Mouse (Mus musculus): ENCODE results near the gene Tuba1c. TPM values are rescaled to one million over a fixed set of nuclear protein-coding genes. Genes with fewer than 3 reads are reported as not detected.

Gene Tuba1c
- total and polyA plus RNA-seq, 3 experiments = 178 to 390 (median 220) TPM

DNA sequence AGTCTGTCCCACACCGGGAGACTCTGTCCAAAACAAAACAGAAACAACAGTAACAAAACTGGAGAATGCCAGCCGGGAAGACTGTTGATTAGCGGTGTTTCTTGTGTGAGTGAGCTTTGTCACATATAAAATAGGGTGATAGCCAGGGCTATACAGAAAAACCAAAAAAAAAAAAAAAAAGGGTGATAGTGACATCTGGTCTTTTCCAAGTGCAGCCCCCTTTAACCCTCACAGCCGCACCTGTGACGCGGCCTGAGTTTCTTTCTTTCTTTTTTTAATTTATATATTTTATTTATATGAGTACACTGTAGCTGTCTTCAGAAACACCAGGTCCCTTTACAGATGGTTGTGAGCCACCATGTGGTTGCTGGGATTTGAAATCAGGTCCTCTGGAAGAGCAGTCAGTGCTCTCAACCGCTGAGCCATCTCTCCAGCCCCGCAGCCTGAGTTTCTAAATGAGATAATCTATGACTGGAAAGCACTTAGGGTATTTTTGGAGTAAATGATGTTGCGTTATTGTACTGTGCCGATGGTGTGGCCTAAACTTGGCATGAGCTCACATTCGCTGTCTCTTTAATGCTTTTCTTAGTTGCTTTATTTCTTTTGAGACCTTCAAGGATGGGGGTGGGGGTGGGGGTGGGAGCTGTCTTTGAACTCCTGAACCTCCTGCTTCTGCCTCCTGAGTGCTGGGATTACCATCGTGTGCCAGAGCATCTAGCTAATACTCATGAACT lies 43.5 kb upstream of the Tuba1c start:
- peak; percentile 69 for DNase-seq (ENCODE audit: extremely low read depth)
- Histone ChIP-seq H3K9ac (ENCODE audit: insufficient read depth, low read depth) (peak overlapping the region; percentile 16; the same call in 1 of the 2 replicates), H3K79me2 (replicated peaks; ENCODE audit: control insufficient read depth, extremely low read depth, insufficient read depth, poor library complexity, severe bottlenecking) (no peaks in the 10 kb centered on the region), H3K27ac (ENCODE audit: insufficient read depth, low read depth) (peak overlapping the region; percentile 89), H3K36me3 (replicated peaks in 1 of 2; ENCODE audit: control insufficient read depth in 1 of 2, insufficient read depth in 1 of 2, low read length in 1 of 2) (no peaks in the 10 kb centered on the region), H3K4me1 (ENCODE audit: control insufficient read depth in 1 of 2, insufficient read depth in 2 of 2) (peaks cover 2 to 41% of the 10 kb centered on the region in 2 experiments; a peak in 2 of 4 replicates), H3K9me3 (replicated peaks; ENCODE audit: low read length) (no peaks in the 10 kb centered on the region), H3K27me3 (replicated peaks) (no peaks in the 10 kb centered on the region), H3K4me2 (ENCODE audit: insufficient read depth, low read depth, poor library complexity, severe bottlenecking) (peak overlapping the region; percentile 54), H3K4me3 (replicated peaks in 1 of 3; ENCODE audit: low read depth in 2 of 3, low read length in 2 of 3, poor library complexity in 1 of 3) (peak overlapping the region; percentile 56 to 78 (median 60))
- TF ChIP-seq MAX (IDR thresholded peaks at IDR 0.05; ENCODE audit: low read length) (peak; percentile 23), ZNF384 (IDR thresholded peaks at IDR 0.05; ENCODE audit: low read depth, low read length) (peak; percentile 75), UBTF (IDR thresholded peaks at IDR 0.05; ENCODE audit: low read depth, low read length) (no peak), CTCF (conservative IDR thresholded peaks at IDR 0.05 in 1 of 2, IDR thresholded peaks at IDR 0.05 in 1 of 2; ENCODE audit: low read depth in 2 of 2, low read length in 2 of 2) (no peak), GABPA (IDR thresholded peaks at IDR 0.05; ENCODE audit: insufficient replicate concordance, low read depth, low read length) (no peak), POLR2AphosphoS2 (IDR thresholded peaks at IDR 0.05; ENCODE audit: low read depth, low read length) (no peak), NELFE (IDR thresholded peaks at IDR 0.05; ENCODE audit: low read depth, low read length) (no peak), JUN (IDR thresholded peaks at IDR 0.05; ENCODE audit: insufficient read depth, low read depth, low read length) (no peak), ELF1 (IDR thresholded peaks at IDR 0.05; ENCODE audit: low read depth, low read length) (no peak), ZMIZ1 (IDR thresholded peaks at IDR 0.05; ENCODE audit: low read depth, low read length) (no peak), MXI1 (IDR thresholded peaks at IDR 0.05; ENCODE audit: low read depth, low read length) (0 out of 2 replicates have a peak, but pooled peaks have one; percentile 56), EP300 (IDR thresholded peaks at IDR 0.05; ENCODE audit: low read length) (no peak; the same call in 1 of the 2 replicates), SMC3 (IDR thresholded peaks at IDR 0.05; ENCODE audit: low read depth, low read length) (no peak), RAD21 (IDR thresholded peaks at IDR 0.05; ENCODE audit: low read depth, low read length) (no peak; the same call in 1 of the 2 replicates), TBP (conservative IDR thresholded peaks at IDR 0.05; ENCODE audit: low read depth, low read length) (peak; percentile 70), ZKSCAN1 (IDR thresholded peaks at IDR 0.05; ENCODE audit: borderline replicate concordance, low read depth, low read length) (no peak), ETS1 (conservative IDR thresholded peaks at IDR 0.05; ENCODE audit: low read depth, low read length) (peak; percentile 57), MAFK (IDR thresholded peaks at IDR 0.05; ENCODE audit: insufficient replicate concordance, low read length) (no peak), POLR2A (IDR thresholded peaks at IDR 0.05; ENCODE audit: low read depth, low read length) (no peak), TCF12 (IDR thresholded peaks at IDR 0.05; ENCODE audit: low read depth, low read length) (peak; percentile 17; the same call in 1 of the 2 replicates), ZC3H11A (IDR thresholded peaks at IDR 0.05; ENCODE audit: low read depth, low read length) (no peak), MEF2A (IDR thresholded peaks at IDR 0.05; ENCODE audit: borderline replicate concordance, low read depth, low read length) (peak; percentile 83; the same call in 1 of the 2 replicates), USF1 (IDR thresholded peaks at IDR 0.05; ENCODE audit: low read depth, low read length) (no peak), MAZ (IDR thresholded peaks at IDR 0.05; ENCODE audit: low read depth, low read length) (no peak), CHD2 (IDR thresholded peaks at IDR 0.05; ENCODE audit: low read length) (0 out of 2 replicates have a peak, but pooled peaks have one; percentile 17), HCFC1 (IDR thresholded peaks at IDR 0.05; ENCODE audit: low read depth, low read length) (no peak), BHLHE40 (IDR thresholded peaks at IDR 0.05; ENCODE audit: low read depth, low read length) (no peak), KAT2A (IDR thresholded peaks at IDR 0.05; ENCODE audit: insufficient replicate concordance, low read length) (no peak), CHD1 (IDR thresholded peaks at IDR 0.05; ENCODE audit: low read depth, low read length) (peak; percentile 37; the same call in 1 of the 2 replicates), USF2 (conservative IDR thresholded peaks at IDR 0.05; ENCODE audit: low read depth, low read length) (no peak), MYC (IDR thresholded peaks at IDR 0.05; ENCODE audit: low read depth, low read length) (0 out of 2 replicates have a peak, but pooled peaks have one; percentile 49), JUND (conservative IDR thresholded peaks at IDR 0.05; ENCODE audit: low read depth, low read length) (no peak), PAX5 (IDR thresholded peaks at IDR 0.05; ENCODE audit: low read length) (no peak), NRF1 (IDR thresholded peaks at IDR 0.05; ENCODE audit: low read depth, low read length) (no peak), IRF4 (IDR thresholded peaks at IDR 0.05; ENCODE audit: low read depth, low read length) (peak; percentile 39; the same call in 1 of the 2 replicates), SIN3A (IDR thresholded peaks at IDR 0.05; ENCODE audit: low read length) (no peak; the same call in 1 of the 2 replicates), RCOR1 (conservative IDR thresholded peaks at IDR 0.05; ENCODE audit: low read depth, low read length) (no peak), E2F4 (IDR thresholded peaks at IDR 0.05; ENCODE audit: insufficient replicate concordance, low read depth, low read length) (no peak)
- in situ Hi-C loops (cut with MboI; ENCODE audit: low pct_ligation_motif_present, low pct_unique_long_range_greater_than_20kb, low sequenced_read_pairs) = no loop called here
- dilution Hi-C loops (cut with MboI; ENCODE audit: extremely low pct_ligation_motif_present, extremely low pct_unique_long_range_greater_than_20kb, low sequenced_read_pairs) = no loop called here

All from CH12.LX (cell line).